Mouse (Mus musculus) heart, adult 2 months (tissue): ENCODE results near the gene Ciapin1. TPM values are rescaled to one million over a fixed set of nuclear protein-coding genes. Genes with fewer than 3 reads are reported as not detected.
A peak's percentile ranks its signal among the peaks of the same experiment; 100 is the strongest.

Source experiments
- DNase-seq, 2 experiments: peaks; one replicate each; pipeline ENCODE4 v3.0.0; 2021
- H3K27ac ChIP-seq: fragments of 200-600 bp; 2 replicates; pipeline ENCODE4 v1.8.1; 2022
- H3K27me3 ChIP-seq: fragments of 200-500 bp; 2 replicates; pipeline ENCODE4 v1.6.1; 2012; ENCODE audit warnings: mild to moderate bottlenecking, low read length, inconsistent platforms, mixed read lengths; ENCODE audit not compliant: control insufficient read depth, insufficient read depth
- H3K36me3 ChIP-seq: fragments of 200-500 bp; 2 replicates; pipeline ENCODE4 v1.6.1; 2012; ENCODE audit warnings: low read length, inconsistent platforms; ENCODE audit not compliant: control insufficient read depth, insufficient read depth
- H3K4me1 ChIP-seq: fragments of 200-500 bp; 2 replicates; pipeline ENCODE4 v1.6.1; 2011; ENCODE audit warnings: low read length; ENCODE audit not compliant: control insufficient read depth, insufficient read depth
- H3K4me3 ChIP-seq: fragments of 200-600 bp; 2 replicates; pipeline ENCODE4 v1.8.1; 2022
- H3K79me2 ChIP-seq: fragments of 200-500 bp; replicated peaks from 2 replicates; pipeline ENCODE4 v1.6.1; 2012; ENCODE audit warnings: mild to moderate bottlenecking, inconsistent platforms, low read length, moderate library complexity, mixed read lengths; ENCODE audit not compliant: control insufficient read depth, insufficient read depth
- H3K9ac ChIP-seq: fragments of 200-500 bp; 2 replicates; pipeline ENCODE4 v1.6.1; 2012; ENCODE audit warnings: low read depth, mild to moderate bottlenecking, control low read depth, inconsistent platforms, low read length, mixed read lengths
- CTCF ChIP-seq: fragments of 200-600 bp; IDR thresholded peaks from 2 replicates; pipeline ENCODE4 v1.8.1; 2022; ENCODE audit warnings: antibody characterized with exemption, mild to moderate bottlenecking, moderate library complexity
- EP300 ChIP-seq: fragments of 200-500 bp; IDR thresholded peaks from 2 replicates; pipeline ENCODE4 v1.6.1; 2011; ENCODE audit warnings: low read depth, low read length, control low read depth; ENCODE audit not compliant: insufficient read depth
- POLR2A ChIP-seq: fragments of 200-500 bp; IDR thresholded peaks from 2 replicates; pipeline ENCODE4 v1.6.1; 2011; ENCODE audit warnings: mild to moderate bottlenecking, low read depth, low read length, control low read depth; ENCODE audit not compliant: insufficient read depth
- WGBS: fragments of 180-500 bp; shearing (Covaris S2); methylation state at CpG from one replicate; pipeline ENCODE4 v1.1.7; 2018; 5-methylcytosine and 5-hydroxymethylcytosine counted together
- intact Hi-C: fragments of 180-260 bp; cut with DNase I; formaldehyde crosslinking; loops from one replicate; pipeline ENCODE4 v1.15.1; 2025
- polyA plus RNA-seq: library from polyadenylated mRNA; depleted of rRNA; stranded (reverse); fragments of >200 nt; gene quantifications from 2 replicates; pipeline ENCODE4 v1.2.3, GENCODE M21; 2012
- total RNA-seq, 2 experiments: library from RNA; stranded (reverse); gene quantifications; 2 replicates each; pipeline ENCODE4 v1.2.3; 2021

Ciapin1 gene
- total and polyA plus RNA-seq, 3 experiments: 57.2 to 98.6 (median 81.9) TPM

DNA sequence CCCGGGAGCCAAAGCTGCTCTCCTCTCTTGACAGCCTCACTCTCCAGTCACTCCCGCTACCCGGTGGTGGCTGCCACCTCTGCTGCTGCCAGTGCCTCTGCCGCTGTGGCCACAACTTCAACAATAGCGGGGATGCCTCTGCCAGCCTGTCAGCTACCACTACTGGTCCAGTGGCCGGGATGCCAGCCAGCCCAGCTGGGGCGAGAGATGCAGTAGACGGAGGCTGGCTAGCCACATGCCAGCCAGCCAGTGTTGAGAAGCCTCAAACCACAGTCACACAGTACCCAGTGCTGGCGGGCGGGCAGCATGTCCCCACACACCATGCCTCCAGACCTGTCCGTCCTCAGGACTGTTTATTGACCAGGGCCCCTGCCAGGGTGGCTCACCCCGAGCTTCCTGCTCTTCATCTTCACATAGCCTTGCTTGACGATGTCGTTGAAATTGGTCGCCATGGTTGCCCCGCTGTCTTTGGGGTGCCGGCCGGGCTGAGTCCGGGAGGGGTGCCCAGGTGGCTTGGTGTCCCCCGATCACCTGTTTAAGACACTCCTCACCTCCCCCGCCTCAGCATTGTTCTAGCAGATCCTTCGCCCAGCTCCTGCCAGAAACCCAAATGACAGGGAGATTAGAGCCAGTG, 32.4 kb upstream of the Ciapin1 start:
- Histone ChIP-seq H3K4me1 (peaks cover 15% of the 10 kb centered on the region), H3K36me3 (no peaks in the 10 kb centered on the region), H3K4me3 (peak overlapping the region; percentile 29), H3K79me2 (no peaks in the 10 kb centered on the region), H3K27ac (peak overlapping the region; percentile 65), H3K9ac (peak overlapping the region; percentile 38), H3K27me3 (no peaks in the 10 kb centered on the region)
- DNase-seq: peak; percentile 50 to 52
- intact Hi-C loops: no loop called here
- no peak for TF ChIP-seq POLR2A
- TF ChIP-seq EP300: no peak
- TF ChIP-seq CTCF: no peak
- WGBS: 15% methylated on average over 22 of the region's 22 CpGs

DNA sequence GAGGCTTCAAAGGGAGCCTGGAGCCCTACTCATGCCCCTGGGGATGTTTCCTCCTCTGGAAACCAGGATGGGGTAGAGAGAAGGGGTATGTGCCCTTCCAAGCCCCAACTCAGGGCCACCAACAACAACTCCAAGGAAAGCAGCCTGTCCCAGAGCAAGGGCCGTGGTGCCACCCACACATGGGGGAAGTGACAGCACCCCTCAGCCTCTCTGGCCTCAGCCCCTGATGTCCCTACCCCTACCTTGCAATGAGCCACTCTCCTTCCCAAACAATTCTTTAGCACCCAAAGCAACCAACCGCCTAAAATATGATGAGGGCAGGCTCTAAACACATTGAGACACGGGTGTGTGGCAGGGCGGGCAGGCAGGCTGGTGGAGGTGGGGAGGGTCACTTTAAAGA, 31.8 kb upstream of the Ciapin1 start:
- Histone ChIP-seq H3K36me3 (no peaks in the 10 kb centered on the region), H3K9ac (peak overlapping the region; percentile 38), H3K27ac (no peak overlapping the region; the same call in none of the 2 replicates), H3K27me3 (no peaks in the 10 kb centered on the region), H3K79me2 (no peaks in the 10 kb centered on the region), H3K4me3 (no peak overlapping the region), H3K4me1 (peaks cover 14% of the 10 kb centered on the region)
- 59% methylated on average over 4 of the region's 4 CpGs for WGBS
- intact Hi-C loops: no loop called here
- TF ChIP-seq EP300: no peak
- TF ChIP-seq POLR2A: no peak
- TF ChIP-seq CTCF: no peak
- no peak for DNase-seq

- Histone ChIP-seq H3K27ac (peak overlapping the region; percentile 9), H3K36me3 (no peaks in the 10 kb centered on the region), H3K9ac (no peak overlapping the region), H3K27me3 (no peaks in the 10 kb centered on the region), H3K4me3 (no peak overlapping the region), H3K79me2 (no peaks in the 10 kb centered on the region), H3K4me1 (peaks cover 16% of the 10 kb centered on the region)
- no peak for DNase-seq
- 50% methylated on average over 7 of the region's 7 CpGs for WGBS
- intact Hi-C loops: no loop called here
- TF ChIP-seq EP300 (no peak), POLR2A (no peak), CTCF (no peak)
Observed at GRCm38 (mm10) chr8:94869146-94869545, 31.0 kb upstream of the Ciapin1 start.

GRCm38 (mm10) chr8:94866921-94867320, 28.8 kb upstream of the Ciapin1 start:
- H3K27me3 ChIP-seq: no peaks in the 10 kb centered on the region
- no peak overlapping the region for H3K27ac ChIP-seq
- H3K79me2 ChIP-seq: no peaks in the 10 kb centered on the region
- DNase-seq: no peak
- 86% methylated on average over 9 of the region's 9 CpGs for WGBS
- intact Hi-C loops: no loop called here
- TF ChIP-seq CTCF (no peak), POLR2A (no peak)
- H3K9ac ChIP-seq: no peak overlapping the region
- H3K36me3 ChIP-seq: no peaks in the 10 kb centered on the region
- peaks cover 13% of the 10 kb centered on the region for H3K4me1 ChIP-seq
- H3K4me3 ChIP-seq: no peak overlapping the region

DNA sequence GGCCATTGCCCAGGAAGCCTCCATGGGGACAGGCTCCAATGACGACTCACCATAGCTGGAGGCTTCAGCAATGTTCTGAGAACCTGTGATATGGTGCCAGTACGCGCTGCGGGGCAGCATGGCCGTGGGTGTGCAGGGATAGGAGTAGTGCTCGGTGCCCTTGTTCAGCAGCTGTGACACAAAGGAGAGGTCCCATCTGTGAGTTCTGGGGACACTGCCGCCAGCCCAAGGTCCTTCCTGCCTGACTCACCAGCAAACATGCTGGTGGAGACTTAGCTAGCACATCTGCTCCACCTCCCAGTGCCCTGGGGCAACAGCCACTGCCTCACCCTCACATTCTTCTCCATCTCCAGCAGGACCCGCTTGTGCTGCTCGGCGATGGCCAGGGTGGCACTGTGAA, 27.1 kb upstream of the Ciapin1 start:
- intact Hi-C loops: no loop called here
- no peak for DNase-seq
- 64% methylated on average over 10 of the region's 10 CpGs for WGBS
- Histone ChIP-seq H3K4me3 (no peak overlapping the region), H3K79me2 (no peaks in the 10 kb centered on the region), H3K27me3 (no peaks in the 10 kb centered on the region), H3K27ac (no peak overlapping the region), H3K4me1 (peaks cover 11% of the 10 kb centered on the region), H3K9ac (no peak overlapping the region), H3K36me3 (no peaks in the 10 kb centered on the region)
- TF ChIP-seq POLR2A (no peak), CTCF (no peak), EP300 (no peak)

GRCm38 (mm10) chr8:94863897-94864673, 25.9 kb upstream of the Ciapin1 start:
- H3K36me3 ChIP-seq: no peaks in the 10 kb centered on the region
- intact Hi-C loops: no loop called here

More at GRCm38 (mm10) chr8:94863897-94864673, 25.9 kb upstream of the Ciapin1 start:
- no peak for DNase-seq
- H3K27me3 ChIP-seq: no peaks in the 10 kb centered on the region
- H3K9ac ChIP-seq: no peak overlapping the region
- no peak overlapping the region for H3K27ac ChIP-seq
- 52% methylated on average over 10 of the region's 10 CpGs for WGBS
- peak; percentile 49 for TF ChIP-seq CTCF
- no peak for TF ChIP-seq POLR2A
- H3K79me2 ChIP-seq: no peaks in the 10 kb centered on the region
- H3K4me1 ChIP-seq: peaks cover 3% of the 10 kb centered on the region; the same call in 1 of the 2 replicates
- no peak overlapping the region for H3K4me3 ChIP-seq
